Mouse (Mus musculus) urinary bladder, postnatal 10 days (tissue): ENCODE measurements around the gene Mettl23.

Source experiments
- DNase-seq: peaks from one replicate; pipeline ENCODE4 v3.0.0; 2022; ENCODE audit warnings: low spot score

Gene Mettl23

DNA sequence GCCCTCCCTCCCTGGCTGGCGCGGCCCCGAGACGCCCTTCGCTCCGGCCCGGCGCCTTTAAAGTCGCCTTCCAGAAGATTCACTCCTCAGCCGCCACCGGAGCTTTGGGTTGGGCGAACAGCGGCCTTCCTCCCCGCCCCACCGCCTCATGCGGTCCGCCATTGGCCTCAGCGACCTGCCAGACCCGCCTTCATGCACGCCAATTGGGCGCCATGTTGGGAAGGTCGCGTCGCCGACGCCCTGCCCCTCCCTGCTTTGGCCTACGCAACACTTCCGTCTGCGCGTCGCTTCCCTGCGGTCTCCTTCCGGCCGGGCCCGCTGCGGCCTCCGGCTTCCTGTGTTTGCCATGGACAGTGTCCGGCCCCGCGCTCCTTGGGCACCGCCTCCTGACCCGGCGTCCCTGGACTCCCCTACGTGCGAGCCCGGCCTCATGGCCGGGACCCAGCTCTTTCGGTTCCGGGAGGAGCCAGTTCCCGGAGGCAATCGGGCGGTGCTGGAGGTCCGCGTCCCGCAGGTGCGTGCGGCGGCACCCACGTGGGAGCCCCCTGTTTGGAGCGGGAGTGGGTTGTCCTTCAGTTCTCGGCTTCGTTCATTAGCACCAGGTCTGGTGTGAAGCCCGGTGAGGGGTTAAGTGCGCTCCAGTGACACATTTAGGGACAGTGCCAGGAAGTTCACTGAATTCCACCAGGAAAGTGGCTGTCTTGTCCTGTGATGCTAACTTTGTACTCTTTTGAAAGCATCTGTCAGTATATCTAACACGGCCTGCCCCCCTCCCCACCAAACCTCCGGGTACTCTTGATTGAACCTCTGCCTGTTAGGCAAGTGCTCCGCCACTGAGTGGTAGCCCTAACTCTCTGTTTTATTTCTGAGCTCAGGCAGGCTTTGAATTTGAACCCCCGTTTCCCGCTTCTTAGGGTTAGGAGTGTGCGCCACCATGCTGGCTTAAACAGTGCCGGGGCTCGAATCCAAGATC, at the start of gene Mettl23, which contains the start of gene Jmjd6:
Gene Mettl23 (plus strand): TSS at position 18 of the 973 bp plus-strand sequence.
Gene Jmjd6 (minus strand): TSS at position 189 of the 973 bp plus-strand sequence.
- peak; percentile 92 for DNase-seq

DNA sequence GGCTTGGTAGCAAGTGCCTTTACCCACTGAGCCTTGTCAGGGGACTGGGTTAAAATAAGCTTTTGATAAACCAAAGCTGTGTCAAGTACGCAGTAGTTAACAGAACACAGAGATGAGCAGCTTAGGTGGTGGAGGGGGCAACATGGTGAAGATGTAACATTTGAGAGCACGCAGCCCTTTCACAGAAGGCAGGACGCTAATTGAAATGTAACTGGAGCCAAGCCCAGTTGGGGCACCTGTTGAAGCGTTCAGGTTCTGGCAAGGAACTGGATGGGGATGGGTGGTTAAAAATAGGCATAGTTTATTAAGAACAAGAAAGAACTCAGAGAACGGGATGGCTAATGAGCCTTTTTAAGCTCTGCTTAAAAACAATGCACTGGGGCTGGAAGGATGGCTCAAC, 43.7 kb upstream of the Mettl23 start:
- DNase-seq: no peak

DNA sequence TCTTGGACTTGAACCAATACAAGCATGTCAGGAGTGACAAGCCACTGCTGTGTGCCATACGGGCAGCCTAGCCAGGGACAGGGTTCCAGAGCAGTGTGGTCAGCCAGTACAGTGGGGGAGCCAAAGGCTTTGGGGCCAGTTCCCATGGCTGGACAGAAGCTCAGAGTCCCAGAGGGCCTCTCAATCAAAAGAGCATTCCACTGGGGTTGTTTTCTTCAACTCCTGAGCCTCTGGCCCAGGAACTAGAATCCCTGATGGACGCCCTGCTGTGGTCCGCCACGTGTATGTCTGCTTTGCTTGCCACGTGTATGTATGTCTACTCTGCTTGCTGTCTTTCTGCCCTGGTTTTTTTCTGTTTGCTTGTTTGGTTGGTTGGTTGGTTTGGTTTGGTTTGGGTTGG, 42.0 kb upstream of the Mettl23 start:
- DNase-seq: no peak

DNA sequence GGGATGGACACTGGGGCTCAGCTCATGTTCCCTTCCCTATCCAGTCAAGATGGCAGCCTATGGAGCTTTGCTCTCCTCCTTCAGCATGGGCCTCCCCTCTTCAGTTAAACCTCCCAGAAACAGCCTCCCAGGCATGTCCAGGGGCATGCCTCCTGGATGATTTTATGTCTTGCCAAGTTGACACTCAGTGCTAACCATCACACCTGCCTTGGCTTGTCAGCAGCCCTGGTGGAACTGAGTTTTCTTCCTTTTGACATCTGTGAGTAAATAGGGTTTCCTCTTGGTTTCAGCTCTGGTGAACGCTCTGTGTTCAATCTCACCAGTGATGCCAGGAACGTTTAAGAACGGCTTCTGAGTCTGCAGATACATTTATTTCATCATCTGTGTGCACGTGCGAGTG, 40.4 kb upstream of the Mettl23 start:
- no peak for DNase-seq

DNA sequence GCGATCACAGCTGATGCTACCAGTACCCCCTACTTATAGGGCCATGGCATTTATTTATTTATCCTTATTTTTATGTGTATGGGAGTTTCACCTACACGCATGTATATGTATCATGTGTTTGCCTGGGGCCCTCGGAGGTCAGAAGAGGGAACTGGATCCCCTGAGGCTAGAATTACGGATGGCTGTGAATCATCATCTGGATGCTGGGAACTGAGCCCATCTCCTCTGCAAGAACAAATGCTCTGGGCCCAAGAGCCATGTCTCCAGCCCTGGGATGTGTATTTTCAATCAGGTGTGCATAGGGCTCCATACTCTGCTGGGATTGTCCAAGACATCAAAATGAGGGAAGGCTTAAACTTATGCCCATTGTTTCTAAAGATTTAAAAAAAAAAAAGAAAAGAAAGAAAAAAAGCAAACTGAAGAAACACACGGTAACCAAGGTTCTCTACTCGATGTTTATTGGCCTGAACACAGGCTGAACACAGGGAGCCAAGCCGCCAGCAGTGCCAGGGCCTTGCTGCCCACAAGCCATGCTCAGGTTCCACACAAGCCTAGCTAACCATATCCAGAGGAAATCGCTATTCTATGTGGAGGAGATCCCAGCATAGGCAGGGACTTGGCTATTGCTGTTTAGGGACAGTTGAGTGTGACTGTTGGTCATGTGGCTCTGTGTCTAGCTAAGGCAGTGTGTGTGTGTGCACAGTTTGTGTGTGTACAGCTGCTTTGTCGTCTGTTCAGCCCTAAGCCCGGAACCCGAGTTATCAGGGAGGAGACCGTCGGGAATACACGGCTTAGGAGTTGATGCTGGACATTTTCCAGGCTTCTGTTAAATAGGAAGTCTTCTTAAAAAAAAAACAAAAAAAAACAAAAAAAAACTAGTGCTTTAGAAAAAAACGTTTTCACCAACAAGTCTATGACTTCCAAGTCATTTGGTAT, 36.7 kb upstream of the Mettl23 start:
- DNase-seq: no peak

DNA sequence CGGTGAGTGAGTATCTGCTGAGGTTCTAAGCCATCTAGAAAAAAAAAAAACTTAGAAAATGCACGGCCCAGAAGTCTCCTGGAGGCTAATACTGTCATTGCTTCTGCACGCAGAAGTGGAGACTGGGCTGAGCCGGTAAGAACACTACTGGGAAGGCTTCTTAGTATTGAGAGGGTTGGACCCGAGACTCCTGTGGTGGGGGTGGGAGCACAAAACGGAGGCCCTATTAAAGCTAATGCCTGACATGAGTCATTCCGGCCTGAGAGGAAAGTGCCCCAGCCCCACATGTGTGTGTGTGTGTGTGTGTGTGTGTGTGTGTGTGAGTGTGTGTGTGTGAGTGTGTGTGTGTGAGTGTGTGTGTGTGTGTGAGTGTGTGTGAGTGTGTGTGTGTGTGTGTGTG, 36.0 kb upstream of the Mettl23 start:
- DNase-seq: no peak

DNA sequence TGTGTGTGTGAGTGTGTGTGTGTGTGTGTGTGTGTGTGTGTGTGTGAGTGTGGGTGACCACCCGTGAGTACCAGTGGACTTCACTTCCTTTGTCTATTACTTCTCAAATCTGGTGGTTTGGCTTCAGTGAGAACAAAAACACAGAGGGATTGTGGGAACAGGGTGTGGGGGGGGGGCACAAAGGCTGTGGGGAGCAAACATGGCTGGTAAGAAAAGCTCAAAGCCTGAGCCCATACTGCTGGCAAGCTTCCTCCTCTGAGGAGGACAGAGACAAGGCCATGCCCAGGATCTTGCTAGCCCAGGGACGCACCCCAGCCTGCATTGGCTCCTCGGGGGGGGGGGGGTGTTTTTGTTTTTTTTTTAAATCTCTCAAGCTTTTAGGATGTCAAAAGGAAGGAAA, 35.6 kb upstream of the Mettl23 start:
- no peak for DNase-seq

DNA sequence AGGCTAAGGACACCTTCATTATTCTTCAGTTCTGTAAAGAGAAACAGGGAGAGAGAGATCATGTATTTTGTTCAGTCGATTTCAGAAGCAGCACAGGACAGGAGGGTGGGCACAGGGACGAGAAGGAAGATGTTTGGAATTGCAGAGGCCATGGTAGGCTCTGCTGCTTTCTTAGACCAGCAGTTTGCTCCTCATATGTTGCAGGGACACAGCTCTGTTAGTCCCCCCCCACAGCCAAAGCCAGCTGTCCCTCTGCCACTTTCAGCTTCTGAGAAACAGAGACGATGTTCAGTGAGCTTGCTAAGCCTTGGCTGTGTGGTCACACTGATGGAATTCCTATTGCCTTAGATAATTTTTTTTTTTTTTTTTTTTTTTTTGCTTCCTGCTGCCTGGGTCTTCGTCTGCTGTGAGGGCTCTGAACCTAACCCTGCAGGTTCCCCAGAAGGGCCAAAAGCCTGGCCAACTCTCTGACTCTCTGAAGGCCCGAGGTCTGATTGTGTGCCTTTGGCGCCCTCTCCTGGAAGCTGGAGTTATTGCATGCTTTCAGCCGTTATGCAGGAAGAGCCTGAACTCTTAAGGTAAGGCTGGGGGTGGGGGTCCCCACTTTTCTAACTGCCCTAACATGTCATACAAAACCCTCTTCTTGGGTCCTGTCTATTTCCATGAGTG, 35.0 kb upstream of the Mettl23 start:
- no peak for DNase-seq

DNA sequence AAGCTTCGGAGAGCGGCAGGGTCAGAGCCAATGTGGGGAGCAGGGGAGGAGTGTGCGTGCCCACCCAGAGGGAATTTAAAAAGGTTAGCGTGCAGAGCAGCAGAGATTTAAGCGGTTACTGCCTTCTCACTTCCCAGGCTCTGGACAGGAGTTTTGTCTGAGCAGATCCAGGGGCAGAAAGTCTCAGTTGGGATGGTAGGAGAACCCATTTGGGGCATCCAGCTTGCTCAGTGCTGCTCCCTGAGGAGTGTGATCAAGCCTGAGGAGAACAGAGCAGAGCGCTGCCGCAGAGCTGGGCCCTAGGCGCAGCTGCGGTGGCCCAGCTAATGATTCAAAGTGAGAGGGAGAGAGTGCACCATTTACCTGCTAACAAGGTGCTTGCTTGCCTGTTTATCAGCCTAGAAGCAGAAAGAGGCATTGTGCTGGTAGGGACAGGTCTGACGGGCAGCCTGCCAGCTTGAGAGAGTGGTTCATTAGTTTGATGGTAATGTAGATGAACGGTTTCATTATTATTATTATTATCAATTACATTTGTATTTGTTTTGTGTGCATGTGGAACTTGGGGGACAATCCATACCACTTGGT, 34.2 kb upstream of the Mettl23 start:
- no peak for DNase-seq

DNA sequence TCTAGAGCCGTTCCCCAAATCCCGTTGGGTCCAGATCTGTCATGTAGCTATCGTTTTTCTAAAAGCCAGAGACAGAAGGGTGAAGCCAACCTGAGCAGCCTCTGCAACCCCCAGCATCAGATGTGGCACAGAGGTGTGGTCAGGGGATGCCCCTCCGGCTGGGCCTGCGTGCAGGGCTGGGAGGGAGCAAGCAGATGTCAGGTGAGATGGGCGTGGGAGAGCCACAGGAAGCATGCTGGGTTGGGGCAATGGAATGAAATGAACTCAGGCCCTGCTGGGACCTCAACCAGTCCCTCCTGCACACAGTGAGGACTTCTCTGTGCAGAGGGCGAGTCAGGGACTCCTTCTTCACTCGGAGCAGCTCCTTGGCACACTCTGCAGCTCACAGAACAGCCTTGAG, 33.6 kb upstream of the Mettl23 start:
- DNase-seq: no peak

DNA sequence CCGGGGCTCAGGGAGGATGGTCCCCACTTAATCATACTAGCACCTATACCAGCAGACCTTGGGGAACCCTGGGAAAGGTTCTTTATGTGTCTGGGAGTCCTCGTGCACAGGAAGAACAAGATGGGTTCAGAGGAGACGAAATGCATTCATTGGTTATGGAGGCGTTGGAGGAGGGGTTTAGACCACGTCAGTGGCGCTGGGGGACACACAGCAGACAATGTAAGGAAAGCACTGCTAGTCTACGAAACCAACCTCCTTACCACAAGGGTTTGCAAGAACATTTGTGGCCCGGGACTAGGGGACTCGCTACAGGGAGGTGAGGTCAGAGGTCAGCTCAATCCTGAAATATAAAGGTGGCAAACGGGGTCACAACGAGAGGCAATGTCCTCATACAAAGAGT, 32.5 kb upstream of the Mettl23 start:
- no peak for DNase-seq

DNA sequence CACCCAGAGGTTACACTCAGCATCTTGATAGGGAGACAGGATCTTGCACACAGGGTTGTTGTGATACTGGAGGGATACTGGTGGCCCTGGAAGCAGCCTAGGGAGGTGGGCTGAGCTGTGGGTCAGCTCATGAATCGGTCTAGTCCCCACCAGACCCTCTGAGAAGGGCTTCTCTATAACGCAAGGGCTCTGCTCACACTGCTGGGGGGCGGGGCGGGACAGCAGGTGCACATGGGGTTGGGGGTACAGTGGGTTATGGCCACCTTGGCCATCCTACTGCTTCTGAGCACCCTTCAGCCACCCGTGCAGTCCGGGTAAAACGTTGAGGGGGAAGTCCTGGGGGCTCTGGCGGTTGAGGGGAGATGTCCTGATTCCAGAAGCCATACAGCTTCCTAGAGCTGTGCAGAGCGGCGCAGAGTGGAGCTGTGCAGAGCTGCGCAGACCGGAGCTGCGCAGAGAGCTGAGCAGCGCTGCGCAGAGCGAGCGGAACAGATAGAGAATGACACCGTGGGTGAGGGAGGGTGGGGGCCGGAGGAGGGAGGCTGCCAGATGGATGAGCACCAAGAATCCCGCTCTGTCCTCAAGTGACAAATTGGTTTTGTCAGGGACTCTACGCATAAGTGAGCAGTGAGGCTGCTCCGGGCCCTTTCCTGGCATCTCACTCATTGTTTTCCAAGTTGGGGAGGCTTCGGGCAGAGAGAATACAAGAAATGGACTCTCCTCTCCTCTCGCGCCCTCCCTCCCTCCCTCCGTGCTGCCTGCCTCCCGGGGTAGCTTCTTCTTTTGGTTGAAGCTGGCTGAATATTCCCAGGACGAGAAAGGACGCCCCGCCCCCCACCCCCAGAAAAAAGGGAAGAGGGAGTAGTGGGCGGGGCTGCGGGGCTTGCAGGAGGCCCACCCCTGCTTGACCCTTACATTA, 31.8 kb upstream of the Mettl23 start:
- no peak for DNase-seq

DNA sequence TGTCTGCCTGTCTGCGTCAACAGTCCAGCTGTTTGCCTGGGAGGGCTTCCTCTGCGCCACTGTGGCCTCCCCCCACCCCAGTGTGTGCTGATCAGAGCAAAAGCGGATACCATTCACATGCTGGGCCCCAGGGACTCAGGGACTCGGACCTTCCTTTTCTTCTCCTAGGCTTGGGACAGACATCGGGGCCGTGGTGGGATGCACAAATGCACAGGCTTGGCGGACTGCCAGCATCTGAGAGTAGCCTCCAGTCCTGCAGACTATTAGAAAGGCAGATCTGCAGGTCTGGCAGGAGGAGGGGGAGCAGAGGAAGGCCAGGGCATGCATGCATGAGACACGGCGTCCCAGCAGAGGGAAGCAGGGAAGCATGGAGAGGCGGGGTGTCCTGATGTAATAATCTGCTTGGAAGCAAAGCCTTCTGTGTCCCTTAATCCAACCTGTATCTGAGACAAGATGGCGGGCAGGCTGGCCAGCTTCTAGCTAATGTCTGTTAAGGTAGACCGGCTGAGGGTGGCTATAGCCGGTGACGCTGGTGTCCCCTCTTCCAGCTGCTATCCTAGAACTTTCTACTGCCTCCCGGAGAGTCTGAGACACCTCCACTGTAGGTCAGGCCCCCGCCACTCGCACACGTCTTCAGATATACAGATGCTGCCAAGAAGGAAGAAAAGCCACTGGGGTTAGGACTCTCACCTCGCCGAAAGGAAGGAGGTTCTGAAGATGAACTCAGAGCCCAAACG, 30.1 kb upstream of the Mettl23 start:
- no peak for DNase-seq

DNA sequence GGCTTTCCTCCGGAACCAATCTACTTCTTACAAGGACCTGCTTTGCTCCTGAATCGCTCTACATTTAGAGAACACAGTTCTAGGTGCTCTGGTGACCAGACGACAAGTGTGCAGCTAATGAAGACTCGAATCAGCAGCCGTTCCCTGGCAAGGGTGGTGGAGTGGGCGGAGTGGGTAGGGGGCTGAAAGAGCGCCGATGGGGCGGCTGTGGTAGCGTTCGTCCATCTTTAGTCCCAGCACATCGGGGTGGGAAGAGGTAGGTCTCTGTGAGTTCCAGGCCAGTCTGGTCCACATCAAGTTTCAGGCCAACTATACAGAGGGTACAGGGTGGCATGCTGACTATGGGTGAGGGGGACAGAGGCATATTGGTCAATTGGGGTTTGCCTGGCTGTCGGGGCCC, 29.5 kb upstream of the Mettl23 start:
- no peak for DNase-seq

DNA sequence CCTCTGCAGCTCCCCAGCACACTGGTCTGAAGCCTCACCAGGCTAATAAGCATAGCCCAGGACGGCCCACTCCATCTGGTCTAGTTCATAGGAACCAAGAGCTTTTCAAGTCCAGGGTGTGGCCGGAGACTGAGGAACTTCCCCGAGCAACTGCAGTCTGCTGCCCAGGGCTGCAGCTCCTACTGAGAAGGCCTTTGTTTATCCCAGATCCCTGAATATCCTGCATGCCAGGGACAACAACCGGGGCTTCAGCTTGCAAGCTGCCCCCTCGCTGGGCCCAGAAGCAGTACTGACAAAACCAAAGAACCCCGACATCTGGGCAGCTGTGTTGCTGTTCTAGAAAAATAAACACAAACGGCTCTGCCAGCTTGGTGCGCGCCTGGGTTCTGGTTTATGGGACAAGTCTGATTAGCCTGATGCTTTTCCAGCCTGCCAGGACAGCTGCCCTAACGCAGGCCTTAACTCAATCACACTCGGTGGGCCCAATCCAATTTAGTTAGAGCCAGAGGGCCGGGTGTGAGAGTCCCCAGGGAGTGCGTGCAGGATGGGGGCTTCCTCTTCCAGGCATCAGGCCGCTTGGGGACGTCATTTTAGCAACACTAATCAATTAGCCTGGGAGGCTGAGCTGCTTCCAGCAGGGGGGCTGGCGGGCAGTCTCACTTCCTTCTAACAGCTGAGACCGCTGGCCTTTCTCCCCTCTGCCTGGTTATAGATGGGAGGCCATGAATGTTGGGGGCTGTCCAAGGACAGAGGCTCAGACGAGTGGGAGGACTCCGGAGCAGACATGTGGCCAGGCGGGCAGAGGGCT, 28.8 kb upstream of the Mettl23 start:
- no peak for DNase-seq

DNA sequence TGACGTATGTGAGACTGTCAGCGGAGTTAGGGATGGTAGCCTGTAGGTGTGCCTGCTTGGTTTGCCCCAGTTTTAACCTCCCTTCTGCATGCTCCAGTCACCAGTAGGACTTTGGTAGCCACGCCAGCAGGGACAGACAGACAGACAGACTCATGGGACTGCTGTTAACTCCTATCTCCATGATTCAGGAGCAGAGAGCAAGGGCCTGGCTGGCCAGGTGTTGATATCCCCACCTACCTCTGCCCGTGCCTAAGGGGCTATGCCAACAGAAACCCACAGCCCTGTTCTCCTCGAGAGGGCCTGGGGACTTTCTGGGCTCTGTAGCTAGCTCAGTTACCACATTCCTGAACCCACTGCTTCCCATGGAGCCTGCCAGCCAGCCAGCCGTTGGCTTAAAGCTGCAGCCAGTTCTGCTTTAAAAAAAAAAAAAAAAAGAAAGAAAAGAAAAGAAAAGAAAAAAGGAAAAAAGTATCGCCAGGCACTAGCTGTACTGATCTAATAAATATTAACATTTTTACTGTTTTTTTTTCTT, 28.1 kb upstream of the Mettl23 start:
- DNase-seq: no peak

DNA sequence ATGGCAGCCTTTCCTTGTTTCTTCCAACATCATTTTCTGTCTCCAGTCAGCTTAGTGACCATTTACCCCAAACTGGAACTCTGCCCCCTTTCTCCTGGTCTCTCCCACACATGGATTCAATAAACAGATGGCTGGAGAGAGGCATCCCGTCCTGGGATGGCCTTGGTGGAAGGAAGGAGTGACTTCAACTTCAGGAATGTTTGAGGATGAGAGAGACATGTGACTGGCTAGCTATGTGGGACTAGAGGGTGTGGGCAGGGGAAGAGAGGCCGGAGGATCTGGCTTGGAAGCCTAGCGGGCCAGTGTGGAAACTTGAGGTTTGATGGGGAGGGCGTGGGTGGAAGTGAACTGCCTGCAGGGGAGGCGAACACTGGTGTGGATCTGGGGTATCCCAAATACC, 26.3 kb upstream of the Mettl23 start:
- no peak for DNase-seq

DNA sequence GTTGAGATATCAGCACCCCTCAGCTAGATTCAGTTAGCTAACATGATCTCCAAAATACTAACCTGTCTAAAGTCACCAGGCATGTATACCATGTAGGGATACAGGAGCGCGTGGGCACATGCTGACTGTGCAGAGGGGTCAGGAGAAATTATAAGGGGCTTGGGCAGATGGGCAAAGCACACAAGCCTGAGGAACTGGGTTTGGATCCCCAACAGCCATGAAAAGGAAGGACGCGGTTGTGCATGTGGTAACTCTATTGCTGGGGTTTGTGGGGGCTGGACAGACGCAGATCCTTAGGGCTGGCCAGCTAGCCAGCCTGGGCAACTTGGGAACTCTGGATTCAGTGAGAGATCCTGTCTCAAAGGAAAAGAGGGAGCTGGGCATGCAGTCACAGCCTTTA, 25.5 kb upstream of the Mettl23 start:
- DNase-seq: no peak

DNA sequence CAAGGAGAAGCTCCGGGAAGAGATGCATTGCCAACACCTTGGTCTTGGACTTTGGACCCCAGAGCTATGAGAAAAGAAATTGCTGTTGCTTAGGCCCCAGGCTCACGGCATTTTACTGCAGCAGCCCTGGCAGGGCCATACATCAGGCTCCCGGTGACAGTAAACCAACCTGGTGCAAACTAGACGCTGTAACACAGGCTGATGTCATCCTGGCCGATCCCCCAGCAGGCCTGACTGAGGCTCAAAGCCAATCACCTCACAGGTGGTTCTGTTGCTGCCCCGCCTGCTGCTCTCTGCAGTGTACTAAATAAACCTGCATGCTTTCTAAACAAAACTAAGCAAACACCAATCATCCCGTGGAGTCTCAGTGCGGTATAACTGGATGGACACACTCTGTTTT, 24.4 kb upstream of the Mettl23 start:
- no peak for DNase-seq
